Mouse (Mus musculus) olfactory bulb, adult 2 months (tissue): ENCODE measurements at regions not wholly inside any gene's neighbourhood (a gene's known extent, or its start where the extent isn't known, plus 50 kb on each side); places are given as distances from the start of the nearest gene placed in this dataset.

ENCODE experiments used
- CTCF ChIP-seq: fragments of 200-500 bp; IDR thresholded peaks from 2 replicates; pipeline ENCODE4 v1.5.1; 2012; ENCODE audit warnings: low read depth, mild to moderate bottlenecking, low read length, moderate library complexity; ENCODE audit not compliant: insufficient read depth
- POLR2A ChIP-seq: fragments of 200-500 bp; IDR thresholded peaks from 2 replicates; pipeline ENCODE4 v1.6.1; 2012; ENCODE audit warnings: mild to moderate bottlenecking, low read depth, low read length, moderate library complexity; ENCODE audit not compliant: insufficient read depth

- TF ChIP-seq POLR2A, result no peak
- TF ChIP-seq CTCF, result no peak
These were observed 133.7 kb upstream of the Peli2 start for GRCm38 (mm10) chr14:47986941-47987340.
